Mouse (Mus musculus): ENCODE measurements around the gene Lix1l. TPM values are rescaled to one million over a fixed set of nuclear protein-coding genes. Genes with fewer than 3 reads are reported as not detected.

Gene Lix1l
- total RNA-seq, 2 experiments from 2014 or later: 4.9 to 8.4 TPM

GRCm38 (mm10) chr3:96629729-96630600, 29.0 kb downstream of the Lix1l start, which contains the start of gene Rbm8a:
Gene Rbm8a (plus strand): TSS chr3:96629933.
- intact Hi-C loops (cut with DNase I): loop anchor here (2.0 kb wide), 1 partner anchor 29 kb away; the partner anchor contains the start of gene Lix1l
- Histone ChIP-seq H3K27ac (peak within 1 kb of the TSS; percentile 92), H3K4me3 (peak within 1 kb of the TSS; percentile 82)
- no peak for TF ChIP-seq CTCF (IDR thresholded peaks at IDR 0.05)
- peak; percentile 96 for DNase-seq

- Histone ChIP-seq H3K27ac (no peak overlapping the region), H3K4me3 (no peak overlapping the region)
- no peak for TF ChIP-seq CTCF (IDR thresholded peaks at IDR 0.05)
- DNase-seq: no peak
- intact Hi-C loops (cut with DNase I): no loop called here
Observed at GRCm38 (mm10) chr3:96632058-96632457, 31.1 kb downstream of the Lix1l start.

GRCm38 (mm10) chr3:96634015-96634414, 33.1 kb downstream of the Lix1l start:
- no peak overlapping the region for H3K4me3 ChIP-seq
- no peak for TF ChIP-seq CTCF (IDR thresholded peaks at IDR 0.05)
- no peak for DNase-seq
- intact Hi-C loops (cut with DNase I): no loop called here
- no peak overlapping the region for H3K27ac ChIP-seq

- peak; percentile 92 for DNase-seq
- peak within 1 kb of the TSS; percentile 95 for H3K27ac ChIP-seq
- intact Hi-C loops (cut with DNase I): no loop called here
- peak within 1 kb of the TSS; percentile 85 for H3K4me3 ChIP-seq
- TF ChIP-seq CTCF (IDR thresholded peaks at IDR 0.05): peak; percentile 63
Observed at GRCm38 (mm10) chr3:96634928-96635879, 34.3 kb downstream of the Lix1l start, which contains the start of the genes Pex11b and Gm42957. Gene Pex11b (plus strand): TSS chr3:96635376. Gene Gm42957 (plus strand): TSS chr3:96635474.

- TF ChIP-seq CTCF (IDR thresholded peaks at IDR 0.05): no peak
- Histone ChIP-seq H3K27ac (peak overlapping the region; percentile 95), H3K4me3 (peak overlapping the region; percentile 85)
- intact Hi-C loops (cut with DNase I): no loop called here
- no peak for DNase-seq
Observed at GRCm38 (mm10) chr3:96635906-96636305, 35.0 kb downstream of the Lix1l start.

GRCm38 (mm10) chr3:96636448-96636847, 35.5 kb downstream of the Lix1l start:
- H3K27ac ChIP-seq: peak overlapping the region; percentile 95
- DNase-seq: no peak
- H3K4me3 ChIP-seq: peak overlapping the region; percentile 85
- TF ChIP-seq CTCF (IDR thresholded peaks at IDR 0.05): no peak
- intact Hi-C loops (cut with DNase I): no loop called here

- Histone ChIP-seq H3K27ac (no peak overlapping the region), H3K4me3 (no peak overlapping the region)
- DNase-seq: peak; percentile 68
- intact Hi-C loops (cut with DNase I): loop anchor here (2.0 kb wide), 1 partner anchor 58 kb away; no protein-coding TSS in a partner anchor
- peak; percentile 86 for TF ChIP-seq CTCF (IDR thresholded peaks at IDR 0.05)
Observed at GRCm38 (mm10) chr3:96639219-96639618, 38.3 kb downstream of the Lix1l start.

- peak within 1 kb of the TSS; percentile 32; the same call in 1 of the 2 replicates for H3K27ac ChIP-seq
- peak; percentile 45 for DNase-seq
- intact Hi-C loops (cut with DNase I): no loop called here
- H3K4me3 ChIP-seq: peak within 1 kb of the TSS; percentile 50
- TF ChIP-seq CTCF (IDR thresholded peaks at IDR 0.05): peak; percentile 72
Observed at GRCm38 (mm10) chr3:96645018-96645649, 44.2 kb downstream of the Lix1l start, which contains the start of gene Itga10. Gene Itga10 (plus strand): TSS chr3:96645584.

GRCm38 (mm10) chr3:96647365-96647764, 46.4 kb downstream of the Lix1l start:
- intact Hi-C loops (cut with DNase I): no loop called here
- no peak overlapping the region for H3K4me3 ChIP-seq

GRCm38 (mm10) chr3:96660901-96661300, 60.0 kb downstream of the Lix1l start:
- no peak overlapping the region for H3K4me3 ChIP-seq
- DNase-seq: no peak
- intact Hi-C loops (cut with DNase I): no loop called here
- TF ChIP-seq CTCF (IDR thresholded peaks at IDR 0.05): no peak
- H3K27ac ChIP-seq: no peak overlapping the region

More at GRCm38 (mm10) chr3:96647365-96647764, 46.4 kb downstream of the Lix1l start:
- H3K27ac ChIP-seq: no peak overlapping the region
- no peak for DNase-seq
- no peak for TF ChIP-seq CTCF (IDR thresholded peaks at IDR 0.05)

GRCm38 (mm10) chr3:96662731-96663316, 61.9 kb downstream of the Lix1l start:
- peak overlapping the region; percentile 67 for H3K27ac ChIP-seq
- intact Hi-C loops (cut with DNase I): no loop called here
- H3K4me3 ChIP-seq: peak overlapping the region; percentile 62; the same call in 1 of the 2 replicates
- DNase-seq: no peak
- TF ChIP-seq CTCF (IDR thresholded peaks at IDR 0.05): no peak
